Mouse (Mus musculus) embryonic fibroblast, embryonic 13.5 days (primary cell): ENCODE data around the gene Slc36a2.

Source experiments
- CTCF ChIP-seq: IDR thresholded peaks from 2 replicates; pipeline ENCODE4 v1.5.1; 2011; ENCODE audit warnings: mild to moderate bottlenecking, control low read depth, low read length, moderate library complexity, borderline replicate concordance; ENCODE audit not compliant: insufficient read depth
- POLR2A ChIP-seq: IDR thresholded peaks from 2 replicates; pipeline ENCODE4 v1.6.1; 2011; ENCODE audit warnings: low read depth, mild to moderate bottlenecking, control low read depth, low read length, moderate library complexity

GRCm38 (mm10) chr11:55204159-55204596, 19.3 kb upstream of the Slc36a2 start, which contains the start of gene Slc36a1:
- TF ChIP-seq POLR2A (peak; percentile 56), CTCF (peak; percentile 86)
